Mouse (Mus musculus) megakaryocyte-erythroid progenitor cell, adult 5 weeks (primary cell): ENCODE results near the gene Myom3. TPM values are rescaled to one million over a fixed set of nuclear protein-coding genes. Genes with fewer than 3 reads are reported as not detected.

ENCODE experiments used
- polyA plus RNA-seq: library from polyadenylated mRNA; stranded (reverse); fragments of >175 nt; gene quantifications from 2 replicates; pipeline ENCODE4 v1.2.3, GENCODE M21; 2012

Gene Myom3
- polyA plus RNA-seq: not detected in 2 replicates

GRCm38 (mm10) chr4:135759356-135759976, at the start of gene Myom3:
Myom3 (plus strand) TSS chr4:135759715.

GRCm38 (mm10) chr4:135727817-135728216, 31.7 kb upstream of the Myom3 start, which contains the start of gene Il22ra1:
Il22ra1 (plus strand) TSS chr4:135728172.

GRCm38 (mm10) chr4:135855536-135856222, 96.2 kb downstream of the Myom3 start, which contains the start of gene Srsf10:
Srsf10 (plus strand) TSS chr4:135855747.

Other genes starting within 250 kb of the Myom3 start
- gene Grhl3, start 186.1 kb upstream of the Myom3 start, polyA plus RNA-seq: not detected in 2 replicates
- 0.24 and 0.25 TPM in 2 replicates for gene Ifnlr1, start 73.4 kb upstream of the Myom3 start, polyA plus RNA-seq
- not detected in 2 replicates for gene Il22ra1, start 31.5 kb upstream of the Myom3 start, polyA plus RNA-seq
- 244 and 246 TPM in 2 replicates for gene Srsf10, start 96.0 kb downstream of the Myom3 start, polyA plus RNA-seq
- gene Pnrc2, start 114.1 kb downstream of the Myom3 start, polyA plus RNA-seq: 7.2 and 9.6 TPM in 2 replicates
- 3.6 and 3.9 TPM in 2 replicates for gene Cnr2, start 135.7 kb downstream of the Myom3 start, polyA plus RNA-seq
- gene Fuca1, start 161.0 kb downstream of the Myom3 start, polyA plus RNA-seq: 16.8 and 19.1 TPM in 2 replicates
- gene Hmgcl, start 186.7 kb downstream of the Myom3 start, polyA plus RNA-seq: 32.8 and 37.4 TPM in 2 replicates
- 15.6 and 16.6 TPM in 2 replicates for gene Gale, start 204.0 kb downstream of the Myom3 start, polyA plus RNA-seq
- gene Lypla2, start 212.9 kb downstream of the Myom3 start, polyA plus RNA-seq: 220 and 237 TPM in 2 replicates
- gene Pithd1, start 227.5 kb downstream of the Myom3 start, polyA plus RNA-seq: 38.5 and 46.6 TPM in 2 replicates